Mouse (Mus musculus): ENCODE results near the gene Tnfrsf18. TPM values are rescaled to one million over a fixed set of nuclear protein-coding genes. Genes with fewer than 3 reads are reported as not detected.

The Tnfrsf18 gene
- polyA plus RNA-seq, 1 experiment from 2014 or later, result 2.3 TPM

GRCm38 (mm10) chr4:156059713-156060112 is 33.7 kb downstream of the Tnfrsf18 start:
- no peaks in the 10 kb centered on the region for H3K27me3 ChIP-seq (replicated peaks)
- WGBS, result 29% methylated on average over 10 of the region's 10 CpGs
- peaks cover 16% of the 10 kb centered on the region for H3K4me1 ChIP-seq
- H3K9ac ChIP-seq, result peak overlapping the region; percentile 33
- no peaks in the 10 kb centered on the region for H3K9me3 ChIP-seq
- peak overlapping the region; percentile 42 for H3K4me3 ChIP-seq (replicated peaks)
- peak; percentile 96 for ATAC-seq (ENCODE audit: insufficient read depth, low FRiP score, low read depth)
- peak overlapping the region; percentile 96 for H3K27ac ChIP-seq
- no peaks in the 10 kb centered on the region for H3K36me3 ChIP-seq
- peak overlapping the region; percentile 44 for H3K4me2 ChIP-seq

- Histone ChIP-seq H3K36me3 (no peaks in the 10 kb centered on the region), H3K9ac (no peak overlapping the region), H3K27me3 (replicated peaks) (no peaks in the 10 kb centered on the region), H3K4me2 (no peak overlapping the region), H3K27ac (peak overlapping the region; percentile 82), H3K4me1 (peaks cover 8% of the 10 kb centered on the region), H3K4me3 (replicated peaks) (no peak overlapping the region), H3K9me3 (no peaks in the 10 kb centered on the region)
- 18% methylated on average over 4 of the region's 4 CpGs for WGBS
- ATAC-seq (ENCODE audit: insufficient read depth, low FRiP score, low read depth), result peak; percentile 13; the same call in 1 of the 2 replicates
Measured at GRCm38 (mm10) chr4:156063861-156064509, 38.0 kb downstream of the Tnfrsf18 start.

- Histone ChIP-seq H3K4me3 (replicated peaks) (no peak overlapping the region), H3K9ac (no peak overlapping the region), H3K9me3 (no peaks in the 10 kb centered on the region), H3K36me3 (no peaks in the 10 kb centered on the region), H3K27me3 (replicated peaks) (no peaks in the 10 kb centered on the region), H3K4me1 (peaks cover 8% of the 10 kb centered on the region), H3K4me2 (no peak overlapping the region), H3K27ac (peak overlapping the region; percentile 82)
- no peak for ATAC-seq (ENCODE audit: insufficient read depth, low FRiP score, low read depth)
- 82% methylated on average over 9 of the region's 9 CpGs for WGBS
Measured at GRCm38 (mm10) chr4:156064510-156064897, 38.5 kb downstream of the Tnfrsf18 start.

GRCm38 (mm10) chr4:156065156-156065894 is 39.4 kb downstream of the Tnfrsf18 start:
- H3K27ac ChIP-seq, result no peak overlapping the region
- H3K9ac ChIP-seq, result no peak overlapping the region
- H3K36me3 ChIP-seq, result no peaks in the 10 kb centered on the region
- H3K4me1 ChIP-seq, result peaks cover 8% of the 10 kb centered on the region
- H3K27me3 ChIP-seq (replicated peaks), result no peaks in the 10 kb centered on the region
- no peak overlapping the region for H3K4me3 ChIP-seq (replicated peaks)
- 78% methylated on average over 10 of the region's 10 CpGs for WGBS
- no peaks in the 10 kb centered on the region for H3K9me3 ChIP-seq
- H3K4me2 ChIP-seq, result no peak overlapping the region
- no peak for ATAC-seq (ENCODE audit: insufficient read depth, low FRiP score, low read depth)

- Histone ChIP-seq H3K9me3 (no peaks in the 10 kb centered on the region), H3K4me1 (peaks cover 8% of the 10 kb centered on the region), H3K4me2 (no peak overlapping the region), H3K9ac (no peak overlapping the region), H3K36me3 (no peaks in the 10 kb centered on the region), H3K4me3 (replicated peaks) (no peak overlapping the region), H3K27me3 (replicated peaks) (no peaks in the 10 kb centered on the region), H3K27ac (no peak overlapping the region)
- 56% methylated on average over 5 of the region's 5 CpGs for WGBS
- no peak; the same call in 1 of the 2 replicates for ATAC-seq (ENCODE audit: insufficient read depth, low FRiP score, low read depth)
Measured at GRCm38 (mm10) chr4:156067256-156067949, 41.4 kb downstream of the Tnfrsf18 start.

GRCm38 (mm10) chr4:156069701-156070100 is 43.7 kb downstream of the Tnfrsf18 start:
- 88% methylated on average over 8 of the region's 8 CpGs for WGBS
- H3K9ac ChIP-seq, result no peak overlapping the region
- H3K4me1 ChIP-seq, result no peaks in the 10 kb centered on the region
- no peaks in the 10 kb centered on the region for H3K9me3 ChIP-seq
- ATAC-seq (ENCODE audit: insufficient read depth, low FRiP score, low read depth), result no peak
- H3K4me2 ChIP-seq, result no peak overlapping the region
- no peak overlapping the region for H3K27ac ChIP-seq
- no peaks in the 10 kb centered on the region for H3K27me3 ChIP-seq (replicated peaks)
- H3K4me3 ChIP-seq (replicated peaks), result no peak overlapping the region
- H3K36me3 ChIP-seq, result no peaks in the 10 kb centered on the region

- WGBS, result 67% methylated on average over 6 of the region's 6 CpGs
- ATAC-seq (ENCODE audit: insufficient read depth, low FRiP score, low read depth), result no peak
- Histone ChIP-seq H3K4me2 (no peak overlapping the region), H3K9ac (no peak overlapping the region), H3K36me3 (no peaks in the 10 kb centered on the region), H3K4me3 (replicated peaks) (no peak overlapping the region), H3K9me3 (no peaks in the 10 kb centered on the region), H3K27me3 (replicated peaks) (no peaks in the 10 kb centered on the region), H3K4me1 (no peaks in the 10 kb centered on the region), H3K27ac (no peak overlapping the region)
Measured at GRCm38 (mm10) chr4:156070276-156070675, 44.3 kb downstream of the Tnfrsf18 start.

- no peak overlapping the region for H3K4me3 ChIP-seq (replicated peaks)
- WGBS, result 69% methylated on average over 2 of the region's 2 CpGs
- ATAC-seq (ENCODE audit: insufficient read depth, low FRiP score, low read depth), result no peak
- no peak overlapping the region for H3K9ac ChIP-seq
- H3K4me2 ChIP-seq, result no peak overlapping the region
- no peaks in the 10 kb centered on the region for H3K9me3 ChIP-seq
- H3K27me3 ChIP-seq (replicated peaks), result no peaks in the 10 kb centered on the region
- no peak overlapping the region for H3K27ac ChIP-seq
- no peaks in the 10 kb centered on the region for H3K4me1 ChIP-seq
- H3K36me3 ChIP-seq, result no peaks in the 10 kb centered on the region
Measured at GRCm38 (mm10) chr4:156070716-156071115, 44.8 kb downstream of the Tnfrsf18 start.

GRCm38 (mm10) chr4:156076911-156077382 is 51.0 kb downstream of the Tnfrsf18 start:
- Histone ChIP-seq H3K27me3 (replicated peaks) (peaks cover 6% of the 10 kb centered on the region; the same call in 1 of the 2 replicates), H3K4me3 (replicated peaks) (peak overlapping the region; percentile 45), H3K27ac (peak overlapping the region; percentile 92), H3K9me3 (no peaks in the 10 kb centered on the region), H3K4me1 (peaks cover 19% of the 10 kb centered on the region; the same call in 1 of the 2 replicates), H3K36me3 (no peaks in the 10 kb centered on the region), H3K4me2 (peak overlapping the region; percentile 86), H3K9ac (peak overlapping the region; percentile 44; the same call in 1 of the 2 replicates)
- 8% methylated on average over 8 of the region's 8 CpGs for WGBS
- ATAC-seq (ENCODE audit: insufficient read depth, low FRiP score, low read depth), result peak; percentile 17; the same call in 1 of the 2 replicates

GRCm38 (mm10) chr4:156077499-156078301 is 51.7 kb downstream of the Tnfrsf18 start:
- 1% methylated on average over 58 of the region's 58 CpGs for WGBS
- Histone ChIP-seq H3K4me2 (peak overlapping the region; percentile 86), H3K27ac (peak overlapping the region; percentile 92)

More at GRCm38 (mm10) chr4:156077499-156078301, 51.7 kb downstream of the Tnfrsf18 start:
- peak; percentile 90 for ATAC-seq (ENCODE audit: insufficient read depth, low FRiP score, low read depth)
- Histone ChIP-seq H3K4me1 (peaks cover 19% of the 10 kb centered on the region; the same call in 1 of the 2 replicates), H3K36me3 (no peaks in the 10 kb centered on the region), H3K9ac (peak overlapping the region; percentile 44; the same call in 1 of the 2 replicates), H3K27me3 (replicated peaks) (peaks cover 6% of the 10 kb centered on the region; the same call in 1 of the 2 replicates), H3K4me3 (replicated peaks) (peak overlapping the region; percentile 45), H3K9me3 (no peaks in the 10 kb centered on the region)
